Mouse (Mus musculus) WW6 (cell line): ENCODE measurements around the gene Lrig2.

Experiments
- DNase-seq: peaks from one replicate; pipeline ENCODE4 v3.0.0-alpha.2; 2013; ENCODE audit warnings: low read depth, low spot score

Lrig2 gene

GRCm38 (mm10) chr3:104372374-104372773 is 139.3 kb downstream of the Lrig2 start:
- no peak for DNase-seq

- DNase-seq: no peak
Observed at GRCm38 (mm10) chr3:104367912-104368311, 143.8 kb downstream of the Lrig2 start.

- no peak for DNase-seq
Observed at GRCm38 (mm10) chr3:104361814-104362213, 149.9 kb downstream of the Lrig2 start.

GRCm38 (mm10) chr3:104360325-104360724 is 151.4 kb downstream of the Lrig2 start:
- DNase-seq: no peak

- no peak for DNase-seq
Observed at GRCm38 (mm10) chr3:104359225-104360135, 152.2 kb downstream of the Lrig2 start.

GRCm38 (mm10) chr3:104358747-104359146 is 153.0 kb downstream of the Lrig2 start:
- no peak for DNase-seq

GRCm38 (mm10) chr3:104356106-104356505 is 155.6 kb downstream of the Lrig2 start:
- DNase-seq: no peak

GRCm38 (mm10) chr3:104353884-104354283 is 157.8 kb downstream of the Lrig2 start:
- DNase-seq: no peak

GRCm38 (mm10) chr3:104352358-104353060 is 159.2 kb downstream of the Lrig2 start:
- DNase-seq: no peak

GRCm38 (mm10) chr3:104350253-104350945 is 161.3 kb downstream of the Lrig2 start:
- no peak for DNase-seq

GRCm38 (mm10) chr3:104349847-104350228 is 161.9 kb downstream of the Lrig2 start:
- no peak for DNase-seq

GRCm38 (mm10) chr3:104349203-104349846 is 162.4 kb downstream of the Lrig2 start:
- no peak for DNase-seq
